Comparison of ENCODE assay signal across 37 mouse cellular contexts in genomic region chr7:25406468-25406867, GRCm38 (mm10). TPM values are rescaled to one million over a fixed set of nuclear protein-coding genes. Genes with fewer than 3 reads are reported as not detected.
"Had no signal": no experiment of that assay in that cellular context is flagged by ENCODE, and none has a peak within 500 bp of the region (broad histone marks: within the 10 kb centered on the region; RNA-seq: fewer than 3 reads in every experiment).

No protein-coding gene starts in this region.

- H3K9me3 ChIP-seq: heart, embryonic 12.5 days; hindbrain, embryonic 10.5 days; hindbrain, embryonic 12.5 days; intestine, embryonic 15.5 days; limb, embryonic 10.5 days; limb, embryonic 12.5 days; liver, embryonic 13.5 days had no signal

- H3K36me3 ChIP-seq: heart, embryonic 12.5 days; hindbrain, embryonic 10.5 days; hindbrain, embryonic 12.5 days; intestine, embryonic 15.5 days; limb, embryonic 10.5 days; limb, embryonic 12.5 days; liver, embryonic 13.5 days had no signal

- H3K4me2 ChIP-seq: heart, embryonic 12.5 days; hindbrain, embryonic 12.5 days; hindbrain, embryonic 14.5 days; intestine, embryonic 15.5 days; limb, embryonic 12.5 days; liver, embryonic 11.5 days; liver, embryonic 13.5 days had no signal

- H3K27ac ChIP-seq: heart, adult 2 months; hindbrain, embryonic 10.5 days; hindbrain, embryonic 12.5 days; hindbrain, embryonic 14.5 days; intestine, embryonic 15.5 days; layer of hippocampus, adult 2 months; left cerebral cortex, adult 2 months; limb, embryonic 10.5 days; limb, embryonic 12.5 days; liver, embryonic 13.5 days had no signal

- H3K27me3 ChIP-seq: heart, embryonic 12.5 days; hindbrain, embryonic 12.5 days; intestine, embryonic 15.5 days; limb, embryonic 12.5 days; liver, embryonic 13.5 days had no signal

- ATAC-seq: hindbrain, embryonic 16.5 days; inflammation-experienced regulatory T-cells, adult 6 months; intestine, embryonic 15.5 days; intestine, postnatal 0 days had no signal

- H3K9ac ChIP-seq: heart, embryonic 12.5 days; hindbrain, embryonic 12.5 days; hindbrain, embryonic 14.5 days; intestine, embryonic 15.5 days; limb, embryonic 12.5 days; liver, embryonic 13.5 days had no signal

- DNase-seq: gastrocnemius, postnatal 14 days; gastrocnemius, postnatal 36 days; heart, adult 2 months; heart, postnatal 10 days; heart, postnatal 4 days; kidney, adult 18-20 months; kidney, adult 8-10 months; kidney, postnatal 10 days; kidney, postnatal 25 days; kidney, postnatal 4 days; liver; liver, embryonic 13.5 days had no signal

- H3K4me3 ChIP-seq: heart, adult 2 months; heart, embryonic 12.5 days; hindbrain, embryonic 10.5 days; hindbrain, embryonic 12.5 days; intestine, embryonic 15.5 days; layer of hippocampus, adult 2 months; left cerebral cortex, adult 2 months; limb, embryonic 10.5 days; limb, embryonic 12.5 days; liver, embryonic 13.5 days had no signal

RNA-seq across cellular contexts. Expression of gene Cxcl17, which starts 6.2 kb away (rescaled TPM):
- total RNA-seq: gastrocnemius, adult 18-20 months; gastrocnemius, adult 8-10 months; gastrocnemius, postnatal 14 days; gastrocnemius, postnatal 36 days; heart, adult 2 months; heart, postnatal 10 days; heart, postnatal 25 days; heart, postnatal 4 days; layer of hippocampus, adult 2 months; layer of hippocampus, postnatal 10 days; layer of hippocampus, postnatal 25 days; left cerebral cortex, adult 2 months; left cerebral cortex, postnatal 14 days; left cerebral cortex, postnatal 36 days had no signal
- polyA plus RNA-seq: gonadal fat pad, adult 2 months; heart, embryonic 12.5 days; inflammation-experienced regulatory T-cells, adult 6 months; intestine, embryonic 15.5 days; limb, embryonic 14.5 days; liver, embryonic 13.5 days had no signal

RNA-seq across cellular contexts. Expression of gene Cnfn, which starts 36.9 kb away (rescaled TPM):
- total RNA-seq: gastrocnemius, adult 18-20 months; gastrocnemius, adult 8-10 months; gastrocnemius, postnatal 14 days; gastrocnemius, postnatal 36 days; heart, adult 2 months; heart, postnatal 10 days; heart, postnatal 25 days; heart, postnatal 4 days; layer of hippocampus, adult 2 months; layer of hippocampus, postnatal 10 days; layer of hippocampus, postnatal 25 days; left cerebral cortex, adult 2 months; left cerebral cortex, postnatal 14 days; left cerebral cortex, postnatal 36 days had no signal
- polyA plus RNA-seq: gonadal fat pad, adult 2 months; heart, adult 2 months; heart, embryonic 12.5 days; heart, embryonic 14.5 days; hindbrain, embryonic 10.5 days; hindbrain, embryonic 12.5 days; hindbrain, embryonic 14.5 days; inflammation-experienced regulatory T-cells, adult 6 months; kidney, embryonic 14.5 days; kidney, embryonic 16.5 days; limb, embryonic 10.5 days; limb, embryonic 12.5 days; liver, embryonic 11.5 days had no signal
